Mouse (Mus musculus): ENCODE data around the gene Camta1.

The Camta1 gene

DNA sequence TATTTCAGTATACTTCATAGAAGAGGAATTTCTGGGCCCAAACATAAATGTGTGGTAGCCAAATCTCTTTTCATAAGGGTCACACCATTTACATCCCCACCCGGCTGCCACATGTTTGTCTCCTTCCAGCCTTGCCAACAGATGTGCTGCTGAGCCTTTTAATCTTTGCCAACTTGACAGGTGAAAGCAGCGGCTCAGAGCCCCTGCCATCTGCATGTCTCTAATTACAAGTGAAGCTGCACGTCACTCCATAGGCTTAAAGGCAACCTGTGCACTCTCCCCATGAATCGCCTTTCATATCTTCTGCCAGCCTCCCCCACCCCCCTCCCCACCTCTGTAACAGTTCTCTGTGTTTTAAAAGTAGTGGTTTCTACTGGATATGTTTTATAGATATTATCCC lies 351.3 kb downstream of the Camta1 start:
- no peak for DNase-seq

DNA sequence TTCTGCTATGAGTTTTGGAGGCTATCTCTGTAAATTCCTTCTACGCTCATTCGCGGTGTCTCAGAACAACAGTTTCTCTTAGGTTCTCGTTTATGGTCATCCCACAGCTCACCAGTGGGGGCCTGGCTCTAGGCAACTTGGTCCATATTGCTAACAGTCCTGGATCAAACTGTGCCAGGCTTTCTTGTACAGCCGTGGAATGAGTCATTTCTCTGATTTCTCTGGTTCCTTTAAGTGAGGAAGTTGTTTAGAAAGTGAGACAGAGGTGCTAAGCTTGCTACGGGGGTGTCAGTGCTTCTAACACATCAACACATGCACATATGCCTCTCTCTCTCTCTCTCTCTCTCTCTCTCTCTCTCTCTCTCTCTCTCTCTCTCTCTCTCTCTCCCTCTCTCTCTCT lies 355.0 kb downstream of the Camta1 start:
- no peak for DNase-seq

DNA sequence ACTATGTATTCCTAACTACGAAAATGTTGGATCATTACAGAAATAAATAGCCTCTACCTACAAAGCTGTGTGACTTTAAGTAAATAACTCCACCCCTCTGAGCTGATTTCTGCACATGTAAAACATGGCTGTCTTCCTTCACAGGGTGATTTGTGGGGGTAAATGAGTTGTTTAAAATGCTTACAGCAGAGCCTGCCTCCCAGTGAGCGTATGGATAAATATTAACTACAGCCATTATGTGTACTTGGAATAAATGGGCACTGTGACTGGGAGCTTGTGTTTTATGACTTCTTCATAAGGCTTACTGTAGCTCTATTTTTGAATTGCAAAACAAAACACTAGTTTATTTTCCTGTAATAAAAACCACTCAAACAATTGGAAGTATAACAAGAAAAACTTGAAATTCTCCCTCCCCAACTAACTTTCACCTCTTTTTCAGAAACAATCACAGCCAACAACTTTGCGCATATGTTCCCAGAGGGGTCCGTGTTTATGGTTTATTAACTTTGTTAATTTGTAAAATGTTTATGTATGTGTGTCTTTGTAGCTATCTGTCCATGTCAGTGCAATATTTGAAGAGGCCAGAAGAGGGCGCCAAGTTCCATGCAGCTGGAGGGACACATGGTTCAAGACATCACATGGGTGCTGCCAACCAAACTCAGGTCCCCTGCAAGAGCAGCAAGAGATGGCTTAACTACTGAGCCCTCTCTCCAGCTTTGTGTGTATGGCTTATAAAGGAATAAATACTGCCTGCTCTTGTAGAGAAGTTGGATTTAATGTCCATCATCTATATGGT lies 363.0 kb downstream of the Camta1 start:
- DNase-seq = no peak

DNA sequence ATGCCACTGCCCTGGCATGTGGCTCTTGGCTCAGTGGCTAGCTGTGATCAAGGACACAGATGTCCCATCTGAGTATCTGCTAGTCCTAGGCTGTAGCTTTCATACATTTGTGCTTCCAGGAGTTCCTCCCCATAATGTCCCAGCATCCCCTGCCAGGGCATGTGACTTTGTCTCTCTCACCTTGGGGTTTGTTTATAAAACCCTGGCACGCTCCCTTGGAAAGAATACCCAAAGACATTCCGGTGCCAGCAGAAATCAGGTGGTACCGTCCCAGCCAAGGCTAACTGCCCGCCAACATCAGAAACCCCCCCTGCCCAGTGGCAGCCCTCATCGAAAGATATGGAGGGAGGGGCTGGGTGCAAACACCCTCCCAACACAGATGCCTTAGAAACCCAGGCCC lies 365.1 kb downstream of the Camta1 start:
- DNase-seq = no peak

DNA sequence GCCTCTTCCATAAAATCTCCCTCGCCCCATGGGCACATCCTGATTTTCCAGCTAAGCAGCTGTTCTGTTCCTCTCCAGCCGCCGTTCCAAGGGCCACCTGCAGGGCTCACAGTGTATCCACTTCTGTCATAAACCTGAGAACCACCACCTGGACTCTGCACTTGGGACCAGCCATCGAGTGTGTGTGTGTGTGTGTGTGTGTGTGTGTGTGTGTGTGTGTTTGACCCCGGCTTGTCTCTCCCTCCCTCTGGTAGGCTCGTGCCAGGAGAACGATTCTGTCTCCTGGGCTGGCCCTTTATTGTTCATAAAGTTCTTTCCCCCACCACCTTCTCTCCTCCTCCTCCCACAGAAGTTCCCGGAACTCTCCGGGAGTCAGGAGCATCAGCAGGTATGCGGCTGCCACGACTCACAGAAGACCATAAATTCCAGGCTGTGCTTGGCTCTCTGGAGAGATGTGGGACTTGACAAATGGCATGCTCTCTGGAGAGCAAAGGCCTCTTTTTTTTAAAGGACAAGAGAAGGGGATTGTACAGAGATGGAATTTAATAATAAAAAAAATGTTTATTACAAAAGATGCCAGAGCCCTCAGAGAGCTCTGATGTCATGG lies 366.3 kb downstream of the Camta1 start:
- no peak for DNase-seq

DNA sequence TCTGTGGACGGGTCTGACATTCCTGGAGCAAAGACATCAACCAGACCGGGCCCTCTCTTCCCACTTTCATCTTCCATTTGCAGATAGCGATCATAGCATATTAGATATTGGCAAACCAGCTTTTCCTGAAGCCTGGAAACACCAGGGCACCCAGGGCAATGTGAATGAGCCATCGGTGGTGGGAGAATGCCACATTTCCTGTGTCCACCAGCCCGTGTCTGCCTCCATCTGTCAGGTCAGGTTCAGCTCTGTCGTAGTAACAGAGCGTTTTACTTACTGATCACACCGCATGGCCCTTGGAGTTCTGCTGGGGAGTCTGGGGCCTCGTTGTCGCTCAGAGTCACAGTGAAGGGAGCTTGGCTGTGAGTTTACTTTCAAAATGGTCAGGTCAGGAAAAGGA lies 368.9 kb downstream of the Camta1 start:
- no peak for DNase-seq

DNA sequence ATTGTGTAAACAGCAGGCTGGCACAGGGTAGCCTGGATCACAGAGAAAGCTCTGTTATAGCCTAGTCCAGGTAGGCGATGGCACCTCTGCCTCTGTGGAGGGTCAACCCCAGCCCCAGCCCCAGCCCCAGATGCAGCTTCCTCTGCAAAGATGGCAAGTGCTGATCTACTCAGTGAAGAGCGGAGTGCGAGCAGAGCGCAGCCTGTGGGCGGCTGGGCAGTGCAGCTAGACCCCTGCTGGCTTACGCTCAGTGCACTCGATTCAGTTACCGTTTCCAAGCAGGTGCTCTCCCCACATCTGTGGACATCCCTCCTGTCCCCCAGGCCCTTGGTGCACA lies 377.7 kb downstream of the Camta1 start:
- DNase-seq = no peak

DNA sequence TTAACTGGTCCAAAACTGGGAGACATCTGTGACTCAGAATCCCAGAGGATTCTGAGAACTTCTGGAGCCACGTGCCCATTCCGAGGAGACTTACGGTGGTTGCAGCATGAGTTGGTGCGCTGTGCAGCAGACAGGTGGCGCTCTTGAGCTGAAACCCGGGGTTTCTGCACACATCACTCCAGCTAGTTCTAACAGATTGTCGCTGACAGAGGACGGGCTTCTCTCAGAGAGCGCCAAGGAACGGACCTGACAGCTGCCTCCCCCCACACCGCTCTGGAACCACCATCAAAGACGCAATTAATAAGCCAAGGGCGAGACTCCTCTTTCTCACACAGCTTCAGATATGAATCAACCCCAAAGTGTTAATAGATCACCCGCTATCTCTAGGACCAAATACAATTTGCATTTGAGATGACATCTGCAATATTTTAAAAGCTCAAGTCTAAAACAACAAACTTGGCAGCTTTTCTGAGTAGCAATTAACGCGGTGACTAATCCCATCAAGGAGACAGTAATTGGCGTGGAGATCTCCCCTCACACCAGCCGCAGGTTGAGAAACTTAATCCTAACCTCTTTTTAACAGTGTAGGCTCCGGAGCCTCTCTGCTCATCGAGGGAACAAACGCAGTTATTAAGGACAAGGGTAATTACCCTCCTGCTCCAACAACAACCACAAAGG lies 378.2 kb downstream of the Camta1 start:
- no peak for DNase-seq

DNA sequence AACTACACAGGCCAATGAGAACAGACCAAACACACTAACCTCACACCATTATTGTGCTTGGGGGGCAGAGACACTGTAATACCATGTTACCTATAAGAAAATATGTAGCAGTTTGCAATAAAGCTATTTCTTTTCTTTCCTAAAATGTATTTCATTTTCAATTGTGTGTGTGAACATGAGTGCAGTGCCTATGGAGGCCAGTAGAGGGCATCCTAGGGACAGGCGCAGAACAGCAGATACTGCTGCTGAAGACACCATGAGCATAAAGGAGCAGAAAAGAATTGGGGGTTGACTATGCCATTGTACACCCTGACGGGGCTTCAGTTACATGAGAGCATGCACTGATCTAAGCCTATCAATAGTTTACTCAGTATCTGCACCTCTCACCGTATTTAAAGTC lies 380.7 kb downstream of the Camta1 start:
- no peak for DNase-seq

DNA sequence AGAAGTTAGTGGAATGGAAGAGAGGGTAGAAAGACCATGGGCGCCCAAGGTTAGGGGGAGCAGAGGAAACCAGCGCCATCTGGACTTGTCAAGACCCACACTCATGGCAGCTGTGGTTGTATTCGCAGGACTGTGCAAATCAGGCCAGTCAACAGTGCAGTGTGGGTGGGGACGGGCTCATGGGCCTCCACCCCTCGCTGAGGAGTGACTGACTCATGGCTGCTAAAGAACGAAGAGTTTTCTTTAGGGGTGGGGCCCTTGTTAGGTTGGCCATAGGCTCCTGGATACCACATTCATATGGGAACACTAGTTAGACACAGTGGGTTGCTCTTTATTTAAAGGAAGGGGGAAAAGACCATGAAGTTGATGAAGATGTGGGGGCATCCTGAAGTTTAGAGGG lies 383.7 kb downstream of the Camta1 start:
- DNase-seq = no peak

DNA sequence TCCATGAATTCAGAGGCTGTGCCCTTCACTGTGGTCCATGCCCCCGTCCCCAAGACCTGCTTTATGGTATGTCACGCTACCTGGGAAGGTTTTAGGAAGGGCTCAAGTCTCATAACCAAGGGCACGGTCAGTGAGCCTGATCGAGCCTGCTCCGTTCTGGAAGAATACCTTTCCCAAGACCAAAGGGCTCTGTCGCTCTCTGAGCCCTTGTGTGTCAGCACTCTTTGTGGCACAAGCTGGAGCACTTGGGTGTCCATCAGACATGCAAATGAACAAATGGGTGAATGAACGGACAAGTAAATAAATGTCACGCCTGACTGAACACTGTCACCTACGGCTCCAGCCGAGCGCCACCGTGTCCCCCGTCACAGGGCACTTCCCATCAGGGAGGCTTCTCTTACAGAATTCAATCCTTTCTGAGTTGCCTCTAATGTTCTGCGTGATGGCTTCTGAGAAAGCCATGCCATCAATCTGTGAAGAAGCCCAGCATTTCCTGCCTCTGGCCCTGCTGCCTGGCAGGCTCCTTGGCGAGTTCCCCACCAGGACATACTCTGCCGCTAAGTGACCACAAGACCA lies 386.7 kb downstream of the Camta1 start:
- no peak for DNase-seq

DNA sequence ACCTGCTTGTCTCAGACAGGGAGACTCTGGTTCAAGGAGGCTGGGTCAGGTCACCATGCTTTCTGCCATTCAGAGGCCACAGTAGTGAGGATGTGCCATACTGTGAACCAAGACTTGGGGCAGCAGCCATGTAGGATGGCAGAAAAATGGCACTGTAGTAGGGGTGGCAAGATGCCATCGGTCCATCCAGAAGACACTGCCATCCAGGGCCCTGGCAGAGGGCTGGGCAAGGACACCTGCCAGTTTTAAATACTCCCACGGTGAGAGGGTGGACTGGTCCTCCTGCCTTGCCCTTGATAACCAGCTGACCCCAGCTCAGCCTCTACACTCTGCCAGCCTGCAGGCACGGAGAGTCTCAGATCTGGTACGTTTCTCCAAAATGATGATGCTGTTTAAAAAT lies 389.8 kb downstream of the Camta1 start:
- no peak for DNase-seq

DNA sequence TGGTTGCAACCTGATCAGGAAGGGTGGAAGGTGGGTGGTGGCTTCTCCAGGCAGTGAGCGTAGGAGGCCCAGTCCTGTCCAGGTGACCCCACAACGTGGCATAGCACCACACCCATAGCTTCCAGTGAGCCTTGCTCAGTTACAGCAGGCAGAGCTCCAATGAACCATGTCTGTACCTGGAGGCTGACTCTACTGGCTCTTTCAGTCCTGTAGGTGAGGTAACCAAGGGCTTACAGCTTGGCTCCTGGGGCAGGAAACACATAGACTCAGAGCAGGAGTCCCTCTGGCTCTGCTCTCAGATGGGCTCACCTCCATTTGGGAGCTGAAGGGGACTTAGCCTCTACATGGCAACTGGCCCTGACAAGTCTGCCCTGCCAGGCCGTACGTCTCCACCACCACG lies 393.3 kb downstream of the Camta1 start:
- DNase-seq = no peak

DNA sequence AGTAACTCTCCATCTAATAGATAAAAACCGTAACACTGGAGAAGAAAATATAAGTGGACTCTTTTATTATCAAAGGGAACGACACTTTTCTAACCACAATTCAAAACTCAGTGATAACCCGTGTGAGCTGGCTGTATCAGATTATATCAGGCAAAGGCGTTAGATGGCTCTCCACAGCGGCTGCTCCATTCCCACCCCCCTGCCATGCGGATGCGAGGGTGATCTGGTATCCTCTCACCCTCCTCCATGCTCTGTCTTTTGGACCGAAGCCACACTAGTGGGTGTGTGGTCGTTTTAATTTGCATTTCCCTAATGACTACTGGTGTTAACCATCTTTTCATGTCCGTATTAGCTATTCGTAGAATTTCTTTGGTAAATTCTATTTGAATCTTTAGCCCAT lies 403.0 kb downstream of the Camta1 start:
- DNase-seq = no peak

DNA sequence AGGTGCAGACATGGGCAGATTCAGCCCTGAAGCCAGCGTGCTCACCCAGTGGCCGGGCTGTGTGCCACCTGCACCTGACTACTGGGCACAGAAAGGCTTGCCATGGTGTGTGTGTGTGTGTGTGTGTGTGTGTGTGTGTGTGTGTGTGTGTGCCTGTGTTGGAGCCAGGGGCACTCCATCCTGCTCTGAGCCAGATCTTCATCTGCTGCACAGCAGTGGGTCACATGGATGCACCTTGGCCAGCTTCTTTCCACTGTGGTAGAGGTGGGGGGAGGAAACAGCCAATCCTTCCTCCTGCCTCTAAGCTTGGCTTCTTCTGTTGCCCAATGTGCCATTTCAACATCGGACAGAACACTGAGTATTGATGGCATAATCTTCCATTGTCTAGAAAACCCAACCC lies 407.1 kb downstream of the Camta1 start:
- no peak for DNase-seq

DNA sequence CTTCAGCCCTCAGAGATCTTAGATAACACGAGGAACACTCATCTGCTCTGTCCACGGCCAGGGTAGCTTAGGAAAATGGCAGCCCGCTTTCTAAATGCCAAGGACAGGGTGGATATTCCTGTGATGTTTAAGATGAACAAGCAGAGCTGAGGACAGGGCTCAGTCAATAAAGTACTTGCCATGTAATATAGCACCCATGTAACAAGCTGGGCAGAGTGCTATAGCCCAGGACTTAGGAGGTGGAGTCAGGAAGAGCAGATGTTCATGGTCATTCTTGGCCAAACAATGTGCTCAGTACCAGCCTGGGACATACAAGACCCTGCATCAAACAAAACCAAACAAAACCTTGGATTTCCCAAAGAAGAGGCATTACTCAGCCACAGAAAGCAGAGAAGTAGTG lies 407.6 kb downstream of the Camta1 start:
- DNase-seq = no peak

DNA sequence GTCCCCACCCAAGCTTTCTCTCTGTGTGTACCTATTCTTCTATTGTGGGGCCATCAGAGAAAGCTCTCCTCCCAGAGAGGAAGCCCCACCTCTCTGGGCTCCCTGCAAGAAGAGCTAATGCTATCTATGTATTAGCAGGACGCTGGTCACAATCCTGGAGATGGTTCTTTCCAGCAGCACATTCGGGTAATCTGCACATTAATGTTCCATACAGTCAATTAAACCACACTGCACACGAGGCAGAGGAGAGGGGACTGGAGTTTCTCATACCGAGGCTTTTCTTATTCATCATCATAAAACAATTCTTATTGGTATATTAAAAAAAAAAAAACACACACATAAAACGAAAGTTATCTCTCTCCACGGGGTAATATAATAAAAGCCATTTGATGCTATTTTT lies 409.8 kb downstream of the Camta1 start:
- no peak for DNase-seq

DNA sequence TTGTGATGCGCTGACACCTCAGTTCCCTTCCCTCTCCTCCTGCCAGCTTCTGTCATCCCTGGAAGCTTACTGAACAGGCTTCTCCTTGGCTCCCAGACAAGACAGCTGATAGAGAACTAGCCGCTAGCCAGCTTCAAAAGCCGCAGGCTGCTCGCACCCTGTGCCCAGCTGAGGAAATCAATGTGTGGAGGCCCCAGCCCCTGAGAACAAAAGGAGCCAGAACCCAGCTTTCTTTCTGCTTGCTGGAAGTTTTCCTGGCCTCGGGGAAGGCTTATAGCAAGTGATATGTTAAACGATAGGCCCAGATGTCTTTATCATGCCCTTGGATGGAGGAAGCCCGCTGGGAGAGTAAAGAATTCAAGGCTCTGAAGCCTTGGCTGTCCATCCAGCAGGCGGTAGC lies 411.7 kb downstream of the Camta1 start:
- DNase-seq = no peak

DNA sequence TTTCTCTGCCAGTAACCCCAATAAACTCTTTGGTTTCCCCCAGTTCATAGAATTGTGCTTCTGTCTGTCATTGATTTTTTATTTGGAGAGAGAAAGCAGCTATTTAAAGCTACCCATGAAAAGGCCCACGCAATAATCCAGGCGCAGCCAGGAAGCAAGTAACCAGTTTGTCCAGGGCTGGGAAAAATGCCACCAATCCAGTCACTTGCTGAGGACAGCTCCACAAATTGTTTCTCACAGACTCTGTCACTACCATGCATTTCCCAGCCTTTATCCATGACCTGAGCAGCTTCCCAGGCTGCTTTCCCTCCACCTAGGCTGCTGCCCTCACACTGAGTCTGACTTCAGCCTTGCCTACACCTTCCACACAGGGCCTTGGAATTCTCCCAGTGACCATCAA lies 413.3 kb downstream of the Camta1 start:
- no peak for DNase-seq

DNA sequence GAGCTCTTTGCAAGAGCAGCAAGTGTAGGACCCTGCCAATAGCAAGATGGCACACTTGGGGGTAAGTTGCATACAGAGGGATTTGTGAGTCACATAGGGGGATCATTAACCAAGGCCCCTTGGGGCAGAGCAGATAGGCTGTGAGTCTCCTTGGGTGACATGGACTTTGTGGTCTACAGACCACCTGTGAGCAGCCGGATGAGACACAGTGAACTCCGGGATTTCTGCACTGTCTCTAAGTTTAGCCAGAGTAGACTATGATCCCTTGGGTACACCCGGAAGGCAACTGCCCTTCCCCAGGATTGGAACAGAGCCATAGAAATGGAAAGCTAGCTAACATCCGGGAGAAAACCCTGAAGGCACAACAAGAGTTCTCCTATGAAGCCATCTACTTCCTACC lies 417.0 kb downstream of the Camta1 start:
- no peak for DNase-seq

DNA sequence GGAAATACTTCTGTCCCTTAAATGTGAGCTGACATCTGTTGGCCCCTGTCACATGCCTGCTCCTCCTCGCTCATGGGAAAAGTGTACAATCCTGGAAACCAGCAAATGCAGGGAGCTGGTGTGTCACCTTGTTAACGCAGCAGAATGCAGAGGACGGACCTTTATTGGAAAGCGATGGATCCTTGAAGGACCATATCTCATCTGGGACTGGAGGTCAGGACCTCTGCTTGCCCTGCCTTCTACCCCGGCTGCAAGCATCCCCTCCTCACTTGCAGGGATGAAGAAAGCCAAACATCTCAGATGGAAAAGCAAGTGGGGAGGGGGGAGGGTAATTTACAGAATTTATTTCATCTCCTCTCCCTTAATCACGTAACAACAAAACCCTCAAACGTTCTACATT lies 423.1 kb downstream of the Camta1 start:
- DNase-seq = no peak

DNA sequence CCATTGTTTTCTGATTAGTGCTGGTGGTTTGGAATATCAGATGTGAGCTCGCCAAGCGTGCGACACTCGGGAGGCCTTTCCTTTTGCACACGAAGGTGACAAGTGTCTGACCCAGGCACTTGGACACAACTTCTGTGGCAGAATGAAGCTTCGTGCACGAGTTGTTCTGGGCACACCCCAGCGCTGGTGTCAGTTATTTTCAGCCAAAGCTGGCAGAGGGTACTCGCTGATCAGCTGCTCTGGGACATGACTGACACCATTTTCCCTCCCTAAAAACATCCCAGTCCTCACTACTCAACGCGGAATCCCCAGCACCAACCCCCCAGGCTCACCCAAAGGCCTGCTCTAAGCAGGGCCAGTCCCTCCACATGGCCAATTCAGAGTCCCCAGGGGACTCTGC lies 423.8 kb downstream of the Camta1 start:
- no peak for DNase-seq

DNA sequence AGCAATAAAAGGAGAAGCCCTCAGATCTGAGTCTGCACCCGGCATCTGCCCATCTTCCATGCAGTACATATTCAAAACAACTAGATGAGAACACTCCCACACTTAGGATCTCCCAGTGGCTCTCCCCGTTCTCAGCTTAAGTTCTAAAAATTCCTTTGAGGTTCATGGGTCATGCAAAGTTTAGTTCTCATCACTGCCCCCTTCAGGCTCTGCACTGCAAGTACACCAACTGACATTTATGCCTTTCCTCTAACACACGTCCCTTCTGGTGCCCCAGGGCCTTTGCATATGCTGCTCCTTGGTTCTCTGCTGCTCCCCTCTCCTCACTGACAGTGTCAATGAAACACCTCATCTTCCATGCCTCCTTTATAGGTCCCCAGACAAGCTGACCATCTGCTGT lies 436.5 kb downstream of the Camta1 start:
- DNase-seq = no peak

DNA sequence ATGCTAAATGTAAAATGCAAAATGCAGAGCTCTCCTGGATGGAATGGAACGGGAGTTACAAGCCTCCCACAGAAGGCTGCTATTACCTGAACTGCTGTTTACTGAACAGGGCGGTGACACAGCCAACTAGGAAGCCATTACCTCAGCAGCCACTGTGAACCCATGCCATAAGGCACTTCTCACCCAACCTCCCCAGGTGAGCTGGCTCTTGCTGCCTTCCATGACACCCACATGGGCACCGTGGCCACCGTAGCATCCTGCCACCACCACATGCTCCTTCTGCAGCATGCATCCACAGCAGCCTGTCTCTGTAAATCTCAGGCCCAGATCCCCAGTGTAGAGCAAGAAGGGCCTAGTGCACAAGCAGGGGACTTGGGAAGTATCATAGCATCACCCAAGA lies 438.8 kb downstream of the Camta1 start:
- DNase-seq = no peak

All from thymus, adult 18-20 months (tissue).